Mouse (Mus musculus) heart, embryonic 10.5 days (tissue): Measurements from ENCODE around the gene Car6. TPM values are rescaled to one million over a fixed set of nuclear protein-coding genes. Genes with fewer than 3 reads are reported as not detected.

Source experiments
- DNase-seq: peaks from one replicate; pipeline ENCODE4 v3.0.0-alpha.2; 2017; ENCODE audit warnings: low spot score
- H3K27ac ChIP-seq: fragments of 300-500 bp; sonication (generic); 2 replicates; pipeline ENCODE4 v1.5.1; 2016; ENCODE audit warnings: mild to moderate bottlenecking
- H3K27me3 ChIP-seq: fragments of 300-500 bp; sonication (generic); 2 replicates; pipeline ENCODE4 v1.6.1; 2016; ENCODE audit warnings: mild to moderate bottlenecking; ENCODE audit not compliant: poor library complexity, insufficient read depth, severe bottlenecking
- H3K36me3 ChIP-seq: fragments of 300-500 bp; sonication (generic); 2 replicates; pipeline ENCODE4 v1.6.1; 2016; ENCODE audit warnings: mild to moderate bottlenecking, moderate library complexity
- H3K4me1 ChIP-seq: fragments of 300-500 bp; sonication (generic); 2 replicates; pipeline ENCODE4 v1.6.1; 2016; ENCODE audit warnings: mild to moderate bottlenecking
- H3K4me3 ChIP-seq: fragments of 300-500 bp; sonication (generic); 2 replicates; pipeline ENCODE4 v1.5.1; 2016; ENCODE audit warnings: mild to moderate bottlenecking, moderate library complexity
- H3K9me3 ChIP-seq: fragments of 300-500 bp; sonication (generic); 2 replicates; pipeline ENCODE4 v1.6.1; 2016; ENCODE audit warnings: mild to moderate bottlenecking, moderate library complexity
- WGBS: fragments of 180-500 bp; shearing (Covaris S2); methylation state at CpG from one replicate; pipeline ENCODE4 v1.1.7; 2016; 5-methylcytosine and 5-hydroxymethylcytosine counted together
- polyA plus RNA-seq: library from polyadenylated mRNA; unstranded; fragments of >200 nt; fragmentation: Nextera tagmentation; extraction: Ambion mirVana; gene quantifications from 2 replicates; pipeline ENCODE4 v1.2.1, GENCODE M21; 2016

Gene Car6
- polyA plus RNA-seq, 1 experiment from 2014 or later: not detected

GRCm38 (mm10) chr4:150223830-150224229 lies 22.7 kb upstream of the Car6 start:
- H3K27ac ChIP-seq: no peak overlapping the region
- no peak overlapping the region for H3K4me3 ChIP-seq
- 74% methylated on average over 4 of the region's 4 CpGs for WGBS
- H3K4me1 ChIP-seq: peaks cover 21% of the 10 kb centered on the region
- DNase-seq: no peak
- no peaks in the 10 kb centered on the region for H3K36me3 ChIP-seq
- 0 out of 2 replicates have a peak, but pooled peaks cover 5% of the 10 kb centered on the region for H3K27me3 ChIP-seq
- no peaks in the 10 kb centered on the region for H3K9me3 ChIP-seq

- Histone ChIP-seq H3K4me3 (peak overlapping the region; percentile 45), H3K4me1 (peaks cover 12% of the 10 kb centered on the region), H3K9me3 (no peaks in the 10 kb centered on the region), H3K27me3 (0 out of 2 replicates have a peak, but pooled peaks cover 5% of the 10 kb centered on the region), H3K27ac (peak overlapping the region; percentile 72), H3K36me3 (no peaks in the 10 kb centered on the region)
- no peak for DNase-seq
- WGBS: 42% methylated on average over 10 of the region's 10 CpGs
Observed at GRCm38 (mm10) chr4:150221017-150221640, 20.0 kb upstream of the Car6 start.

GRCm38 (mm10) chr4:150220584-150220983 lies 19.5 kb upstream of the Car6 start:
- Histone ChIP-seq H3K9me3 (no peaks in the 10 kb centered on the region), H3K27ac (peak overlapping the region; percentile 72), H3K4me3 (peak overlapping the region; percentile 45), H3K36me3 (no peaks in the 10 kb centered on the region), H3K27me3 (0 out of 2 replicates have a peak, but pooled peaks cover 5% of the 10 kb centered on the region), H3K4me1 (peaks cover 12% of the 10 kb centered on the region)
- 15% methylated on average over 11 of the region's 11 CpGs for WGBS
- no peak for DNase-seq

GRCm38 (mm10) chr4:150219501-150220292 lies 18.6 kb upstream of the Car6 start:
- Histone ChIP-seq H3K4me1 (peaks cover 12% of the 10 kb centered on the region), H3K36me3 (no peaks in the 10 kb centered on the region), H3K4me3 (no peak overlapping the region), H3K27ac (no peak overlapping the region), H3K27me3 (0 out of 2 replicates have a peak, but pooled peaks cover 5% of the 10 kb centered on the region), H3K9me3 (no peaks in the 10 kb centered on the region)
- 70% methylated on average over 9 of the region's 9 CpGs for WGBS
- no peak for DNase-seq

- Histone ChIP-seq H3K36me3 (no peaks in the 10 kb centered on the region), H3K9me3 (no peaks in the 10 kb centered on the region), H3K4me1 (peaks cover 15% of the 10 kb centered on the region), H3K27ac (no peak overlapping the region), H3K27me3 (0 out of 2 replicates have a peak, but pooled peaks cover 5% of the 10 kb centered on the region), H3K4me3 (no peak overlapping the region)
- WGBS: 94% methylated on average over 1 of the region's 1 CpGs
- DNase-seq: no peak
Observed at GRCm38 (mm10) chr4:150217935-150218334, 16.8 kb upstream of the Car6 start.

GRCm38 (mm10) chr4:150217042-150217554 lies 16.0 kb upstream of the Car6 start:
- 49% methylated on average over 5 of the region's 5 CpGs for WGBS
- no peak for DNase-seq

GRCm38 (mm10) chr4:150216423-150216822 lies 15.3 kb upstream of the Car6 start:
- H3K4me1 ChIP-seq: peaks cover 24% of the 10 kb centered on the region
- no peaks in the 10 kb centered on the region for H3K36me3 ChIP-seq
- WGBS: 87% methylated on average over 6 of the region's 6 CpGs

More at GRCm38 (mm10) chr4:150217042-150217554, 16.0 kb upstream of the Car6 start:
- H3K4me1 ChIP-seq: peaks cover 23% of the 10 kb centered on the region
- H3K4me3 ChIP-seq: no peak overlapping the region
- H3K9me3 ChIP-seq: no peaks in the 10 kb centered on the region
- H3K27ac ChIP-seq: no peak overlapping the region
- no peaks in the 10 kb centered on the region for H3K36me3 ChIP-seq
- H3K27me3 ChIP-seq: 0 out of 2 replicates have a peak, but pooled peaks cover 5% of the 10 kb centered on the region

GRCm38 (mm10) chr4:150213910-150214309 lies 12.8 kb upstream of the Car6 start:
- Histone ChIP-seq H3K4me3 (no peak overlapping the region), H3K36me3 (no peaks in the 10 kb centered on the region), H3K9me3 (no peaks in the 10 kb centered on the region), H3K4me1 (peaks cover 12% of the 10 kb centered on the region; the same call in 1 of the 2 replicates), H3K27me3 (no peaks in the 10 kb centered on the region), H3K27ac (no peak overlapping the region)
- WGBS: 27% methylated on average over 5 of the region's 5 CpGs
- DNase-seq: no peak

More at GRCm38 (mm10) chr4:150216423-150216822, 15.3 kb upstream of the Car6 start:
- Histone ChIP-seq H3K4me3 (no peak overlapping the region), H3K9me3 (no peaks in the 10 kb centered on the region), H3K27ac (no peak overlapping the region), H3K27me3 (0 out of 2 replicates have a peak, but pooled peaks cover 4% of the 10 kb centered on the region)
- no peak for DNase-seq

GRCm38 (mm10) chr4:150212553-150212971 lies 11.4 kb upstream of the Car6 start:
- Histone ChIP-seq H3K4me1 (peaks cover 17% of the 10 kb centered on the region; the same call in 1 of the 2 replicates), H3K27ac (peak overlapping the region; percentile 78), H3K4me3 (peak overlapping the region; percentile 56), H3K27me3 (no peaks in the 10 kb centered on the region), H3K36me3 (no peaks in the 10 kb centered on the region), H3K9me3 (no peaks in the 10 kb centered on the region)
- WGBS: 2% methylated on average over 15 of the region's 15 CpGs
- peak; percentile 94 for DNase-seq

- peaks cover 22% of the 10 kb centered on the region; the same call in 1 of the 2 replicates for H3K4me1 ChIP-seq
- peak overlapping the region; percentile 78 for H3K27ac ChIP-seq
- DNase-seq: no peak
- no peaks in the 10 kb centered on the region for H3K36me3 ChIP-seq
- 51% methylated on average over 10 of the region's 10 CpGs for WGBS
- no peaks in the 10 kb centered on the region for H3K27me3 ChIP-seq
- peak overlapping the region; percentile 56 for H3K4me3 ChIP-seq
- H3K9me3 ChIP-seq: no peaks in the 10 kb centered on the region
Observed at GRCm38 (mm10) chr4:150211930-150212552, 10.9 kb upstream of the Car6 start.

GRCm38 (mm10) chr4:150210306-150210705 lies 9.2 kb upstream of the Car6 start:
- Histone ChIP-seq H3K4me1 (peaks cover 22% of the 10 kb centered on the region; the same call in 1 of the 2 replicates), H3K36me3 (no peaks in the 10 kb centered on the region), H3K27ac (no peak overlapping the region), H3K9me3 (no peaks in the 10 kb centered on the region), H3K27me3 (no peaks in the 10 kb centered on the region), H3K4me3 (no peak overlapping the region)
- 80% methylated on average over 8 of the region's 8 CpGs for WGBS
- DNase-seq: no peak

GRCm38 (mm10) chr4:150209751-150210150 lies 8.6 kb upstream of the Car6 start:
- H3K9me3 ChIP-seq: no peaks in the 10 kb centered on the region
- H3K36me3 ChIP-seq: no peaks in the 10 kb centered on the region
- H3K27ac ChIP-seq: no peak overlapping the region
- WGBS: 86% methylated on average over 5 of the region's 5 CpGs
- H3K27me3 ChIP-seq: no peaks in the 10 kb centered on the region
- no peak overlapping the region for H3K4me3 ChIP-seq
- DNase-seq: no peak
- peaks cover 22% of the 10 kb centered on the region; the same call in 1 of the 2 replicates for H3K4me1 ChIP-seq
